In genomic region chr2:35428615-35429300, GRCm38 (mm10) we compare ENCODE assay signal across 34 mouse cellular contexts. TPM values are rescaled to one million over a fixed set of nuclear protein-coding genes. Genes with fewer than 3 reads are reported as not detected.
DNase-seq lines count a peak whose midpoint lies in the region; ATAC-seq and TF ChIP-seq lines count a peak whose summit lies in the region.
"Had no signal": no experiment of that assay in that cellular context is flagged by ENCODE, and none has a peak within 500 bp of the region (broad histone marks: within the 10 kb centered on the region; RNA-seq: fewer than 3 reads in every experiment).

No protein-coding gene starts in this region.

- peaks cover 43% of the 10 kb centered on the region for H3K4me1 ChIP-seq in heart, embryonic 16.5 days (ENCODE audit: control insufficient read depth, insufficient read depth, low read length)
- H3K4me1 ChIP-seq in kidney, embryonic 16.5 days (ENCODE audit: insufficient read depth, low read length) = peaks cover 43% of the 10 kb centered on the region
- H3K4me1 ChIP-seq in CH12.LX (ENCODE audit: control insufficient read depth in 1 of 2, insufficient read depth in 2 of 2) = peaks cover 18 to 31% of the 10 kb centered on the region in 2 experiments
- H3K4me1 ChIP-seq: forebrain, embryonic 13.5 days; midbrain, embryonic 15.5 days had no signal

- no peak for TF ChIP-seq CTCF in CH12.LX (conservative IDR thresholded peaks at IDR 0.05 in 1 of 2, IDR thresholded peaks at IDR 0.05 in 1 of 2; ENCODE audit: low read depth in 2 of 2, low read length in 2 of 2)

- peak; percentile 37 for DNase-seq in embryo, embryonic 10.5 days (ENCODE audit: low spot score)
- DNase-seq in embryo, embryonic 11 days = no peak
- no peak for DNase-seq in heart, postnatal 25 days (ENCODE audit: low spot score)
- DNase-seq in kidney, postnatal 36 days = no peak
- DNase-seq in CH12.LX (ENCODE audit: extremely low read depth) = peak; percentile 52
- no peak for DNase-seq in c-Kit-positive CD71-positive TER-119-positive erythroid progenitor cells, embryonic 14.5 days (ENCODE audit: low spot score)
- DNase-seq: adrenal gland, postnatal 10 days; cerebellum, adult 11-12 months; cerebellum, adult 9-11 months; gastrocnemius, postnatal 25 days; heart, adult 11 months; heart, postnatal 10 days; kidney, postnatal 14 days; lung, embryonic 14.5 days; lung, postnatal 14 days; thymus, postnatal 14 days had no signal

- H3K27ac ChIP-seq in heart, embryonic 16.5 days (ENCODE audit: low read length) = peak overlapping the region; percentile 42; the same call in 1 of the 2 replicates
- peak overlapping the region; percentile 62; the same call in 1 of the 2 replicates for H3K27ac ChIP-seq in kidney, embryonic 16.5 days (ENCODE audit: low read length)
- peak overlapping the region; percentile 5; the same call in 1 of the 2 replicates for H3K27ac ChIP-seq in CH12.LX (ENCODE audit: insufficient read depth, low read depth)
- H3K27ac ChIP-seq: forebrain, embryonic 13.5 days; hindbrain, embryonic 12.5 days; limb, embryonic 12.5 days; liver, embryonic 15.5 days; midbrain, embryonic 15.5 days; neural tube, embryonic 12.5 days had no signal

- dilution Hi-C loops in CH12.LX (cut with MboI; ENCODE audit: extremely low pct_ligation_motif_present, extremely low pct_unique_long_range_greater_than_20kb, low sequenced_read_pairs) = no loop called here

- H3K4me2 ChIP-seq in heart, embryonic 16.5 days (ENCODE audit: low read depth, low read length) = no peak overlapping the region
- no peak overlapping the region for H3K4me2 ChIP-seq in kidney, embryonic 16.5 days (replicated peaks; ENCODE audit: low read depth, low read length)
- no peak overlapping the region for H3K4me2 ChIP-seq in CH12.LX (ENCODE audit: insufficient read depth, low read depth, poor library complexity, severe bottlenecking)
- H3K4me2 ChIP-seq: forebrain, embryonic 13.5 days; hindbrain, embryonic 12.5 days; limb, embryonic 12.5 days; liver, embryonic 15.5 days; lung, embryonic 14.5 days; midbrain, embryonic 15.5 days; neural tube, embryonic 12.5 days had no signal

- TF ChIP-seq EP300 in CH12.LX (IDR thresholded peaks at IDR 0.05; ENCODE audit: low read length) = peak; percentile 65

- TF ChIP-seq POLR2A in CH12.LX (IDR thresholded peaks at IDR 0.05; ENCODE audit: low read depth, low read length) = no peak

- H3K4me3 ChIP-seq in heart, embryonic 16.5 days (ENCODE audit: low read length) = no peak overlapping the region
- no peak overlapping the region for H3K4me3 ChIP-seq in kidney, embryonic 16.5 days (ENCODE audit: low read length)
- peak overlapping the region in 1 of 3 experiments; percentile 8 for H3K4me3 ChIP-seq in CH12.LX (replicated peaks in 1 of 3; ENCODE audit: low read depth in 2 of 3, low read length in 2 of 3, poor library complexity in 1 of 3)
- H3K4me3 ChIP-seq: forebrain, embryonic 13.5 days; hindbrain, embryonic 12.5 days; limb, embryonic 12.5 days; liver, embryonic 15.5 days; midbrain, embryonic 15.5 days; neural tube, embryonic 12.5 days had no signal

- peaks cover 29% of the 10 kb centered on the region for H3K79me2 ChIP-seq in CH12.LX (replicated peaks; ENCODE audit: control insufficient read depth, extremely low read depth, insufficient read depth, poor library complexity, severe bottlenecking)

- H3K27me3 ChIP-seq in heart, embryonic 16.5 days (ENCODE audit: control insufficient read depth, insufficient read depth, low read length) = no peaks in the 10 kb centered on the region
- H3K27me3 ChIP-seq in kidney, embryonic 16.5 days (ENCODE audit: insufficient read depth, low read length) = no peaks in the 10 kb centered on the region
- no peaks in the 10 kb centered on the region for H3K27me3 ChIP-seq in CH12.LX (replicated peaks)
- H3K27me3 ChIP-seq: forebrain, embryonic 13.5 days; hindbrain, embryonic 12.5 days; liver, embryonic 15.5 days; midbrain, embryonic 15.5 days; neural tube, embryonic 12.5 days; Patski had no signal

- H3K9ac ChIP-seq in heart, embryonic 16.5 days (ENCODE audit: low read length) = 0 out of 2 replicates have a peak overlapping the region, but pooled peaks have one; percentile 26
- H3K9ac ChIP-seq in kidney, embryonic 16.5 days (replicated peaks; ENCODE audit: low read length) = no peak overlapping the region
- no peak overlapping the region for H3K9ac ChIP-seq in CH12.LX (ENCODE audit: insufficient read depth, low read depth)
- H3K9ac ChIP-seq: forebrain, embryonic 13.5 days; hindbrain, embryonic 12.5 days; limb, embryonic 12.5 days; liver, embryonic 15.5 days; lung, embryonic 14.5 days; midbrain, embryonic 15.5 days; neural tube, embryonic 12.5 days had no signal

- H3K9me3 ChIP-seq in heart, embryonic 16.5 days (replicated peaks; ENCODE audit: control insufficient read depth, low read length) = no peaks in the 10 kb centered on the region
- H3K9me3 ChIP-seq in kidney, embryonic 16.5 days (ENCODE audit: low read length) = no peaks in the 10 kb centered on the region
- H3K9me3 ChIP-seq in CH12.LX (replicated peaks; ENCODE audit: low read length) = no peaks in the 10 kb centered on the region
- H3K9me3 ChIP-seq: forebrain, embryonic 13.5 days; hindbrain, embryonic 12.5 days; limb, embryonic 12.5 days; liver, embryonic 15.5 days; midbrain, embryonic 15.5 days; neural tube, embryonic 12.5 days had no signal

- peaks cover 5% of the 10 kb centered on the region; the same call in 1 of the 2 replicates for H3K36me3 ChIP-seq in heart, embryonic 16.5 days (ENCODE audit: control insufficient read depth, insufficient read depth)
- H3K36me3 ChIP-seq in kidney, embryonic 16.5 days (ENCODE audit: insufficient read depth, low read length) = no peaks in the 10 kb centered on the region
- peaks cover 78 to 90% of the 10 kb centered on the region in 2 experiments for H3K36me3 ChIP-seq in CH12.LX (replicated peaks in 1 of 2; ENCODE audit: control insufficient read depth in 1 of 2, insufficient read depth in 1 of 2, low read length in 1 of 2)
- H3K36me3 ChIP-seq: hindbrain, embryonic 12.5 days; limb, embryonic 12.5 days; midbrain, embryonic 15.5 days; neural tube, embryonic 12.5 days had no signal

- in situ Hi-C loops in CH12.LX (cut with MboI; ENCODE audit: low pct_ligation_motif_present, low pct_unique_long_range_greater_than_20kb, low sequenced_read_pairs) = no loop called here

- ATAC-seq in heart, embryonic 16.5 days (replicated peaks; ENCODE audit: extremely low read depth, insufficient read depth, low FRiP score) = no peak
- ATAC-seq in kidney, embryonic 16.5 days (ENCODE audit: low FRiP score, low TSS enrichment) = no peak
- ATAC-seq: forebrain, embryonic 13.5 days; intestine, embryonic 16.5 days; midbrain, embryonic 15.5 days; Patski had no signal

- no peak for TF ChIP-seq RAD21 in CH12.LX (IDR thresholded peaks at IDR 0.05; ENCODE audit: low read depth, low read length)

- 67% methylated on average over 4 of the region's 4 CpGs for WGBS in heart, embryonic 16.5 days
- 46% methylated on average over 4 of the region's 4 CpGs for WGBS in kidney, embryonic 16.5 days

- intact Hi-C loops in heart, postnatal 25 days (cut with DNase I) = loop anchor here (5.0 kb wide), 1 partner anchor 34 kb away; the partner anchor contains the start of gene Ggta1

TF ChIP-seq in CH12.LX, 34 proteins besides CTCF, POLR2A, EP300 and RAD21:
- TF ChIP-seq TCF12 (IDR thresholded peaks at IDR 0.05; ENCODE audit: low read depth, low read length) (peak; percentile 52; the same call in 1 of the 2 replicates), ZKSCAN1 (IDR thresholded peaks at IDR 0.05; ENCODE audit: borderline replicate concordance, low read depth, low read length) (no peak), ETS1 (conservative IDR thresholded peaks at IDR 0.05; ENCODE audit: low read depth, low read length) (0 out of 2 replicates have a peak, but pooled peaks have one; percentile 13), BHLHE40 (IDR thresholded peaks at IDR 0.05; ENCODE audit: low read depth, low read length) (peak; percentile 41; the same call in 1 of the 2 replicates), MEF2A (IDR thresholded peaks at IDR 0.05; ENCODE audit: borderline replicate concordance, low read depth, low read length) (peak; percentile 92), MAX (IDR thresholded peaks at IDR 0.05; ENCODE audit: low read length) (no peak), IRF4 (IDR thresholded peaks at IDR 0.05; ENCODE audit: low read depth, low read length) (peak; percentile 67)

RNA-seq across cellular contexts. Expression of gene 4930402F06Rik, which starts 31.8 kb away (rescaled TPM):
- polyA plus RNA-seq in heart, embryonic 16.5 days (2015; fragmentation: Nextera tagmentation; extraction: Ambion mirVana) = not detected in 2 replicates
- total RNA-seq in heart, postnatal 25 days (2021) = not detected
- not detected in 2 replicates for polyA plus RNA-seq in kidney, embryonic 16.5 days (2015; fragmentation: Nextera tagmentation; extraction: Ambion mirVana)
- total RNA-seq in CH12.LX (2012; rRNA removed) (not detected in 2 replicates), CH12.LX (2014; rRNA removed) (not detected in 2 replicates)
- polyA plus RNA-seq in CH12.LX (2012; ENCODE audit: insufficient read length, low read depth) = not detected in 2 replicates
- total RNA-seq: adrenal gland, postnatal 10 days; gastrocnemius, postnatal 25 days; heart, postnatal 10 days; layer of hippocampus, adult 18-20 months; layer of hippocampus, postnatal 10 days; left cerebral cortex, adult 18-20 months; left cerebral cortex, postnatal 14 days; liver, adult 2 months; MEL had no signal
- polyA plus RNA-seq: embryonic facial prominence, embryonic 11.5 days; forebrain, embryonic 13.5 days; hindbrain, embryonic 12.5 days; intestine, embryonic 16.5 days; limb, embryonic 12.5 days; liver, adult 2 months; liver, embryonic 15.5 days; lung, embryonic 14.5 days; midbrain, embryonic 15.5 days; neural tube, embryonic 12.5 days; Patski; urinary bladder, adult 2 months had no signal

RNA-seq across cellular contexts. Expression of gene Ggta1, which starts 34.3 kb away (rescaled TPM):
- 28.6 and 30.9 TPM in 2 replicates for polyA plus RNA-seq in heart, embryonic 16.5 days (2015; fragmentation: Nextera tagmentation; extraction: Ambion mirVana)
- 10 to 100 TPM; 20.4 to 23.7 TPM for total RNA-seq in heart, postnatal 25 days (2021)
- 23.3 and 24.2 TPM in 2 replicates for polyA plus RNA-seq in kidney, embryonic 16.5 days (2015; fragmentation: Nextera tagmentation; extraction: Ambion mirVana)
- total RNA-seq in CH12.LX (2012; rRNA removed) (55.8 and 67.2 TPM in 2 replicates), CH12.LX (2014; rRNA removed) (46.9 and 52.0 TPM in 2 replicates)
- 38.4 and 40.5 TPM in 2 replicates for polyA plus RNA-seq in CH12.LX (2012; ENCODE audit: insufficient read length, low read depth)

Comparison
In these comparisons a context has a peak if more than half of its experiments do, and no peak if none do; other contexts are left out.
1. DNase-seq: peak in embryo, embryonic 10.5 days (single experiment) and CH12.LX (single experiment); none in embryo, embryonic 11 days (single experiment), heart, postnatal 25 days (single experiment), kidney, postnatal 36 days (0 of 2) and c-Kit-positive CD71-positive TER-119-positive erythroid progenitor cells, embryonic 14.5 days (single experiment).
2. H3K27ac ChIP-seq: peak in every context shown above with its lines; median percentile 62 in kidney, embryonic 16.5 days; 42 in heart, embryonic 16.5 days; 5 in CH12.LX.